Mouse (Mus musculus) neural tube, embryonic 14.5 days (tissue): ENCODE data around the gene Rnase10. TPM values are rescaled to one million over a fixed set of nuclear protein-coding genes. Genes with fewer than 3 reads are reported as not detected.

ENCODE experiments used
- ATAC-seq: fragments of 200-750 bp; cut with Nextera tagmentation; 2 replicates; pipeline ENCODE4 v1.8.0; 2017; ENCODE audit warnings: low read depth, mild to moderate bottlenecking, moderate TSS enrichment, moderate library complexity
- H3K27ac ChIP-seq: fragments of 300-500 bp; sonication (generic); 2 replicates; pipeline ENCODE4 v1.5.1; 2014; ENCODE audit warnings: low read depth, mild to moderate bottlenecking, control low read depth, low read length, moderate library complexity, mixed read lengths
- H3K27me3 ChIP-seq: fragments of 300-500 bp; sonication (generic); 2 replicates; pipeline ENCODE4 v1.6.1; 2014; ENCODE audit warnings: low read length; ENCODE audit not compliant: control insufficient read depth, insufficient read depth
- H3K36me3 ChIP-seq: fragments of 300-500 bp; sonication (generic); 2 replicates; pipeline ENCODE4 v1.6.1; 2014; ENCODE audit warnings: low read length, mixed read lengths; ENCODE audit not compliant: control insufficient read depth, insufficient read depth
- H3K4me1 ChIP-seq: fragments of 300-500 bp; sonication (generic); 2 replicates; pipeline ENCODE4 v1.6.1; 2014; ENCODE audit warnings: low read length; ENCODE audit not compliant: control insufficient read depth, insufficient read depth
- H3K4me2 ChIP-seq: fragments of 300-500 bp; sonication (generic); 2 replicates; pipeline ENCODE4 v1.6.1; 2014; ENCODE audit warnings: mild to moderate bottlenecking, low read depth, low read length, control low read depth
- H3K4me3 ChIP-seq: fragments of 300-500 bp; sonication (generic); 2 replicates; pipeline ENCODE4 v1.5.1; 2014; ENCODE audit warnings: low read depth, low read length, control low read depth, mixed read lengths
- H3K9ac ChIP-seq: fragments of 300-500 bp; sonication (generic); replicated peaks from 2 replicates; pipeline ENCODE4 v1.6.1; 2014; ENCODE audit warnings: low read depth, mild to moderate bottlenecking, control low read depth, low read length, mixed read lengths
- H3K9me3 ChIP-seq: fragments of 300-500 bp; sonication (generic); 2 replicates; pipeline ENCODE4 v1.6.1; 2016; ENCODE audit warnings: low read length; ENCODE audit not compliant: control insufficient read depth
- WGBS: fragments of 180-500 bp; shearing (Covaris S2); extraction: QIAGEN DNeasy Blood & Tissue Kit; methylation state at CpG from one replicate; pipeline ENCODE4 v1.1.7; 2014; 5-methylcytosine and 5-hydroxymethylcytosine counted together
- polyA plus RNA-seq: library from polyadenylated mRNA; unstranded; fragments of >200 nt; fragmentation: Nextera tagmentation; extraction: Ambion mirVana; gene quantifications from 2 replicates; pipeline ENCODE4 v1.2.1, GENCODE M21; 2014

Gene Rnase10
- polyA plus RNA-seq, 1 experiment from 2014 or later: 0.17 TPM

DNA sequence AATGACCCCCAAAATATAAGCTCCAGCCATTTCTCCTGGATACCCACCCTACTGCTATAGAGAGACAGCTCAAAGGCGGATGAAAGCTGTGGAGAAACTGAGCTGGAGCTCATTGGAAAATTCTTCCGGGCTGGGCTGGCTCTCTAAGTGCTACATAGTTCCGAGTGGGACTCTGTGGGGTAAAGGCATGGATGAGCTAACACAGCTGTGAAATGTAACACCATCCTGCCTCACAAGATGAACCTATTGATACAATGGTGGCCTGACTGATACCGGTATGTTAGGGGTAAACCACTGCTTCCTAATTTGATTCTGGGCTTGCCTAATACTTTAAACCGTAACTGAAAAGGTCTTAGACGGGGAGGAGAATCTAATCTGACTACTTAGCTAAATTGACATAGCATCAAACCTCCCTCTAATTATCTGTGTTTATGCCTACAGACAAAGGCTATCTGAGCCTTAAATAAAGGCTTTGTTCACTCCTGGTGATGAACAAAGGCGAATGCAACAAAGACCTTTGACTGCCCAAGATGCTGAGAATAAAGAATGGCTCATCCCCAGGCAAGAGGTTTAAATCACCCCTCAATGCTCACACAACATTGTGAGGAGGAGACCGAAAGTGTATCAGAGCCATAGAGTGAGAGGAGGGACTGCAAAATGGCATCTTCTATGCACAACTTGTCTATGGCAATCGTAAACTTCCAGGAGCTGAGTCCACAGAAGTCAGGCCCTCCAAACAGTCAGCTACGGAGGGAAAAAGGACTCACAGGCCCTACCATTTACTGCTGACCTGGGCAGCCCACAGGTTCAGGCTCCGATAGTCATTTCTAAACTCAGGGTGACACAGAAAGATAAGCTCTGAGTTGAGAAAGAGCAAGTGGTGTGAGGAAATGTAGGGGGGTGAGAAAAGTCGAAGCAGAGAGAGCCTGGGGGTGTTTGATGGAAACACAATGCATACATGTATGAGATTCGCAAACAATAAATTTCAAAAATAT is 47.0 kb downstream of the Rnase10 start:
- no peak overlapping the region for H3K4me2 ChIP-seq

DNA sequence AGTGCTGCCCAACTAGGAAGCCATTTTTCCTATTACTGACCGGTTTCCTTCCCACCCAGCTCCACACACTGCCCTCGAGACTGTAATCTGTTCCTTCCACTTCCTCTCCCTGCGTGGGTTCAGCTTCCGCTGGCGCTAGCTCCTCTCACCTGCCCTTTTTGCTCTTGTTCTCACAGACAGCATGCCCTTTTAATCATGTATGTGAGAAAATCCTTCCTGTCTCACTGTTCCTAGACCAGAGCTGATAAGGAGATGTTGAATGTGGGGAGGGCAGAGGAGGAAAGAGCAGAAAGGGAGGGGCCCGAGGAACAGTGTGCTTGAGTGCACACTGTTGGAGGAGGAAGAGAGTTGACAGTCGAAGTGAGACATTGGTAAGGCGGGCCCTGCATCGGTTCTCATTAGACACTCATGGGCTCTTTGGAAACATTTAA is 49.9 kb downstream of the Rnase10 start, which contains the start of gene Rnase12:
Rnase12 (minus strand) TSS at position 261 of the 431 bp plus-strand sequence.
- Histone ChIP-seq H3K4me3 (no peak within 1 kb of the TSS), H3K9ac (no peak within 1 kb of the TSS), H3K4me1 (no peaks in the 10 kb centered on the region), H3K4me2 (no peak within 1 kb of the TSS), H3K9me3 (no peaks in the 10 kb centered on the region), H3K27ac (no peak within 1 kb of the TSS), H3K27me3 (no peaks in the 10 kb centered on the region), H3K36me3 (no peaks in the 10 kb centered on the region)
- WGBS: 82% methylated on average over 9 of the region's 9 CpGs
- ATAC-seq: no peak

More for the DNA sequence above, 47.0 kb downstream of the Rnase10 start:
- no peak overlapping the region for H3K27ac ChIP-seq
- H3K9me3 ChIP-seq: no peaks in the 10 kb centered on the region
- no peak for ATAC-seq
- no peaks in the 10 kb centered on the region for H3K27me3 ChIP-seq
- 28% methylated on average over 13 of the region's 13 CpGs for WGBS
- no peak overlapping the region for H3K9ac ChIP-seq
- H3K4me1 ChIP-seq: no peaks in the 10 kb centered on the region
- H3K4me3 ChIP-seq: no peak overlapping the region
- H3K36me3 ChIP-seq: no peaks in the 10 kb centered on the region

Other genes starting within 250 kb of the Rnase10 start
- 118 and 131 TPM in 2 replicates for gene Ttc5, start 222.2 kb upstream of the Rnase10 start, polyA plus RNA-seq
- not detected in 2 replicates for gene Ccnb1ip1, start 200.0 kb upstream of the Rnase10 start, polyA plus RNA-seq
- gene Parp2, start 199.9 kb upstream of the Rnase10 start, polyA plus RNA-seq: 43.7 and 51.5 TPM in 2 replicates
- 3.1 and 6.1 TPM in 2 replicates for gene Tep1, start 137.2 kb upstream of the Rnase10 start, polyA plus RNA-seq
- gene Klhl33, start 110.2 kb upstream of the Rnase10 start, polyA plus RNA-seq: 1.8 and 2.5 TPM in 2 replicates
- gene Osgep, start 82.9 kb upstream of the Rnase10 start, polyA plus RNA-seq: 110 TPM in 2 replicates
- gene Apex1, start 82.8 kb upstream of the Rnase10 start, polyA plus RNA-seq: 166 and 180 TPM in 2 replicates
- 68.4 and 98.6 TPM in 2 replicates for gene Pip4p1, start 76.9 kb upstream of the Rnase10 start, polyA plus RNA-seq
- 15.4 and 22.8 TPM in 2 replicates for gene Pnp, start 76.7 kb upstream of the Rnase10 start, polyA plus RNA-seq
- not detected in 2 replicates for gene Gm49342, start 63.2 kb upstream of the Rnase10 start, polyA plus RNA-seq
- gene Pnp2, start 51.8 kb upstream of the Rnase10 start, polyA plus RNA-seq: 0.46 and 0.51 TPM in 2 replicates
- gene Rnase9, start 34.1 kb downstream of the Rnase10 start, polyA plus RNA-seq: not detected in 2 replicates
- gene Rnase11, start 42.4 kb downstream of the Rnase10 start, polyA plus RNA-seq: not detected in 2 replicates
- not detected in 2 replicates for gene Rnase12, start 49.9 kb downstream of the Rnase10 start, polyA plus RNA-seq
- gene Olfr750, start 66.7 kb downstream of the Rnase10 start, polyA plus RNA-seq: not detected in 2 replicates
- gene Rnase4, start 83.3 kb downstream of the Rnase10 start, polyA plus RNA-seq: 12.2 and 17.6 TPM in 2 replicates
- gene Ang, start 83.4 kb downstream of the Rnase10 start, polyA plus RNA-seq: 2.7 and 2.9 TPM in 2 replicates
- not detected in 2 replicates for gene Eddm3b, start 106.7 kb downstream of the Rnase10 start, polyA plus RNA-seq
- gene Rnase6, start 116.2 kb downstream of the Rnase10 start, polyA plus RNA-seq: 0.50 TPM in 1 of 2 replicates, not detected in the other
- 1.1 and 1.2 TPM in 2 replicates for gene Rnase1, start 139.0 kb downstream of the Rnase10 start, polyA plus RNA-seq
- not detected in 2 replicates for gene Rnase2b, start 154.5 kb downstream of the Rnase10 start, polyA plus RNA-seq
- not detected in 2 replicates for gene Ang2, start 191.4 kb downstream of the Rnase10 start, polyA plus RNA-seq
- not detected in 2 replicates for gene Ear14, start 195.6 kb downstream of the Rnase10 start, polyA plus RNA-seq
- not detected in 2 replicates for gene Rnase2a, start 248.4 kb downstream of the Rnase10 start, polyA plus RNA-seq